Mouse (Mus musculus) MEL (cell line): ENCODE measurements around the gene Ptprk. TPM values are rescaled to one million over a fixed set of nuclear protein-coding genes. Genes with fewer than 3 reads are reported as not detected.

ENCODE experiments used
- DNase-seq: peaks from one replicate; pipeline ENCODE4 v3.0.0; 2011; ENCODE audit warnings: low read depth, low spot score
- H3K27ac ChIP-seq: 2 replicates; pipeline ENCODE4 v1.5.1; 2012; ENCODE audit warnings: low read depth, mild to moderate bottlenecking, control low read depth, low read length, moderate library complexity; ENCODE audit not compliant: control insufficient read depth
- H3K27me3 ChIP-seq, 2 experiments: fragments of 150-350 bp in 1 of 2; sonication (generic) in 1 of 2; 2 replicates each; pipeline ENCODE4 v1.6.1; 2012; ENCODE audit warnings: low read length in 2 of 2, mild to moderate bottlenecking in 2 of 2, improper control_type of control experiment in 1 of 2, moderate library complexity in 1 of 2; ENCODE audit not compliant: insufficient read depth in 2 of 2, control insufficient read depth in 1 of 2
- H3K36me3 ChIP-seq, 2 experiments: 2 replicates each; pipeline ENCODE4 v1.6.1; 2012 to 2014; ENCODE audit warnings: low read length in 2 of 2, improper control_type of control experiment in 1 of 2, inconsistent platforms in 1 of 2, mild to moderate bottlenecking in 1 of 2; ENCODE audit not compliant: insufficient read depth in 2 of 2, control insufficient read depth in 1 of 2
- H3K4me1 ChIP-seq, 2 experiments: fragments of 150-350 bp in 1 of 2; sonication (generic) in 1 of 2; 2 replicates each; pipeline ENCODE4 v1.6.1; 2012; ENCODE audit warnings: low read length in 2 of 2, improper control_type of control experiment in 1 of 2, mild to moderate bottlenecking in 1 of 2; ENCODE audit not compliant: insufficient read depth in 2 of 2, control insufficient read depth in 1 of 2
- H3K4me3 ChIP-seq, 2 experiments: fragments of 150-350 bp in 1 of 2; sonication (generic) in 1 of 2; 2 replicates each; pipeline ENCODE4 v1.5.1; 2012; ENCODE audit warnings: low read depth in 2 of 2, low read length in 2 of 2, mild to moderate bottlenecking in 2 of 2, moderate library complexity in 2 of 2, control low read depth in 1 of 2, improper control_type of control experiment in 1 of 2; ENCODE audit not compliant: control insufficient read depth in 1 of 2, insufficient read depth in 1 of 2
- H3K79me2 ChIP-seq: 2 replicates; pipeline ENCODE4 v1.6.1; 2012; ENCODE audit warnings: mild to moderate bottlenecking, low read length, moderate library complexity; ENCODE audit not compliant: control insufficient read depth, poor library complexity, insufficient read depth
- H3K9ac ChIP-seq: 2 replicates; pipeline ENCODE4 v1.6.1; 2012; ENCODE audit warnings: low read depth, mild to moderate bottlenecking, control low read depth, low read length, moderate library complexity; ENCODE audit not compliant: control insufficient read depth, poor library complexity, severe bottlenecking
- H3K9me3 ChIP-seq: fragments of 150-350 bp; sonication (generic); replicated peaks from 2 replicates; pipeline ENCODE4 v1.6.1; 2012; ENCODE audit warnings: mild to moderate bottlenecking, low read length, improper control_type of control experiment, moderate library complexity; ENCODE audit not compliant: insufficient read depth
- CHD1 ChIP-seq: IDR thresholded peaks from 2 replicates; pipeline ENCODE4 v1.6.1; 2012; ENCODE audit warnings: low read depth, mild to moderate bottlenecking, inconsistent platforms, low read length, improper control_type of control experiment
- CHD2 ChIP-seq: IDR thresholded peaks from 2 replicates; pipeline ENCODE4 v1.6.1; 2011; ENCODE audit warnings: low read length, improper control_type of control experiment
- ELF1 ChIP-seq: IDR thresholded peaks from 2 replicates; pipeline ENCODE4 v1.6.1; 2014; ENCODE audit warnings: low read depth, mild to moderate bottlenecking, inconsistent platforms, low read length, improper control_type of control experiment, moderate library complexity
- EP300 ChIP-seq, 2 experiments: IDR thresholded peaks; 2 replicates each; pipeline ENCODE4 v1.6.1; 2011; ENCODE audit warnings: improper control_type of control experiment in 2 of 2, low read length in 2 of 2, low read depth in 1 of 2, mild to moderate bottlenecking in 1 of 2
- GABPA ChIP-seq: IDR thresholded peaks from 2 replicates; pipeline ENCODE4 v1.6.1; 2012; ENCODE audit warnings: low read depth, mild to moderate bottlenecking, inconsistent platforms, low read length, improper control_type of control experiment, moderate library complexity
- GATA1 ChIP-seq: IDR thresholded peaks from 2 replicates; pipeline ENCODE4 v1.6.1; 2011; ENCODE audit warnings: low read depth, low read length, improper control_type of control experiment
- JUND ChIP-seq: IDR thresholded peaks from 2 replicates; pipeline ENCODE4 v1.6.1; 2011; ENCODE audit warnings: low read depth, mild to moderate bottlenecking, improper control_type of control experiment, low read length
- KAT2A ChIP-seq: conservative IDR thresholded peaks from 2 replicates; pipeline ENCODE4 v1.6.1; 2012; ENCODE audit warnings: low read depth, low read length, improper control_type of control experiment, inconsistent platforms
- MAFK ChIP-seq: IDR thresholded peaks from 2 replicates; pipeline ENCODE4 v1.6.1; 2011; ENCODE audit warnings: low read depth, mild to moderate bottlenecking, low read length, improper control_type of control experiment, borderline replicate concordance
- MAX ChIP-seq: IDR thresholded peaks from 2 replicates; pipeline ENCODE4 v1.6.1; 2011; ENCODE audit warnings: low read length, improper control_type of control experiment
- MAZ ChIP-seq: IDR thresholded peaks from 2 replicates; pipeline ENCODE4 v1.6.1; 2012; ENCODE audit warnings: low read depth, mild to moderate bottlenecking, inconsistent platforms, low read length, improper control_type of control experiment
- MEF2A ChIP-seq: IDR thresholded peaks from 2 replicates; pipeline ENCODE4 v1.6.1; 2014; ENCODE audit warnings: low read depth, mild to moderate bottlenecking, inconsistent platforms, low read length, improper control_type of control experiment; ENCODE audit not compliant: poor library complexity, insufficient replicate concordance, severe bottlenecking; ENCODE audit errors: extremely low read depth
- MXI1 ChIP-seq: IDR thresholded peaks from 2 replicates; pipeline ENCODE4 v1.6.1; 2011; ENCODE audit warnings: mild to moderate bottlenecking, low read depth, low read length, improper control_type of control experiment
- MYB ChIP-seq: IDR thresholded peaks from 2 replicates; pipeline ENCODE4 v1.6.1; 2011; ENCODE audit warnings: mild to moderate bottlenecking, low read depth, low read length, improper control_type of control experiment
- MYC ChIP-seq: IDR thresholded peaks from 2 replicates; pipeline ENCODE4 v1.6.1; 2011; ENCODE audit warnings: low read depth, mild to moderate bottlenecking, low read length, improper control_type of control experiment, moderate library complexity
- NELFE ChIP-seq: IDR thresholded peaks from 2 replicates; pipeline ENCODE4 v1.6.1; 2011; ENCODE audit warnings: low read depth, low read length, improper control_type of control experiment
- POLR2AphosphoS5 ChIP-seq: IDR thresholded peaks from 2 replicates; pipeline ENCODE4 v1.6.1; 2012; ENCODE audit warnings: low read depth, borderline replicate concordance, mild to moderate bottlenecking, inconsistent platforms, low read length, moderate library complexity, mixed read lengths
- RCOR1 ChIP-seq: IDR thresholded peaks from 2 replicates; pipeline ENCODE4 v1.6.1; 2012; ENCODE audit warnings: low read depth, mild to moderate bottlenecking, inconsistent platforms, low read length, improper control_type of control experiment
- SIN3A ChIP-seq: IDR thresholded peaks from 2 replicates; pipeline ENCODE4 v1.6.1; 2012; ENCODE audit warnings: low read length, improper control_type of control experiment, inconsistent platforms
- SMC3 ChIP-seq: IDR thresholded peaks from 2 replicates; pipeline ENCODE4 v1.6.1; 2011; ENCODE audit warnings: low read depth, low read length, improper control_type of control experiment
- TAL1 ChIP-seq: IDR thresholded peaks from 2 replicates; pipeline ENCODE4 v1.6.1; 2012; ENCODE audit warnings: mild to moderate bottlenecking, inconsistent platforms, low read length, moderate library complexity, mixed read lengths
- TCF12 ChIP-seq: IDR thresholded peaks from 2 replicates; pipeline ENCODE4 v1.6.1; 2014; ENCODE audit warnings: low read depth, mild to moderate bottlenecking, inconsistent platforms, low read length, improper control_type of control experiment, moderate library complexity
- UBTF ChIP-seq: IDR thresholded peaks from 2 replicates; pipeline ENCODE4 v1.6.1; 2012; ENCODE audit warnings: low read depth, mild to moderate bottlenecking, inconsistent platforms, low read length, improper control_type of control experiment, moderate library complexity, borderline replicate concordance; ENCODE audit not compliant: insufficient read depth
- USF2 ChIP-seq, 2 experiments: IDR thresholded peaks; 2 replicates each; pipeline ENCODE4 v1.6.1; 2011 to 2012; ENCODE audit warnings: improper control_type of control experiment in 2 of 2, low read length in 2 of 2, borderline replicate concordance in 1 of 2, inconsistent platforms in 1 of 2, low read depth in 1 of 2, mild to moderate bottlenecking in 1 of 2; ENCODE audit not compliant: insufficient read depth in 1 of 2
- ZNF384 ChIP-seq: IDR thresholded peaks from 2 replicates; pipeline ENCODE4 v1.6.1; 2012; ENCODE audit warnings: low read depth, mild to moderate bottlenecking, inconsistent platforms, low read length, improper control_type of control experiment
- polyA plus RNA-seq, 2 experiments: library from polyadenylated mRNA; stranded (reverse) in 1 of 2; unstranded in 1 of 2; fragments of >175 nt in 1 of 2; fragments of >200 nt in 1 of 2; gene quantifications; 2 replicates each; pipeline versions ENCODE4 v1.2.1 to v1.2.4; 2012; ENCODE audit warnings: low replicate concordance in 2 of 2, low read depth in 1 of 2; ENCODE audit not compliant: insufficient read length in 2 of 2, insufficient read depth in 1 of 2, missing spikeins in 1 of 2
- total RNA-seq: library from RNA; depleted of rRNA; stranded (reverse); fragments of 300-350 nt; gene quantifications from 2 replicates; pipeline ENCODE4 v1.2.3, GENCODE M21; 2012

Ptprk gene
- total and polyA plus RNA-seq, 3 experiments = under 0.01 TPM; not detected in 2

DNA sequence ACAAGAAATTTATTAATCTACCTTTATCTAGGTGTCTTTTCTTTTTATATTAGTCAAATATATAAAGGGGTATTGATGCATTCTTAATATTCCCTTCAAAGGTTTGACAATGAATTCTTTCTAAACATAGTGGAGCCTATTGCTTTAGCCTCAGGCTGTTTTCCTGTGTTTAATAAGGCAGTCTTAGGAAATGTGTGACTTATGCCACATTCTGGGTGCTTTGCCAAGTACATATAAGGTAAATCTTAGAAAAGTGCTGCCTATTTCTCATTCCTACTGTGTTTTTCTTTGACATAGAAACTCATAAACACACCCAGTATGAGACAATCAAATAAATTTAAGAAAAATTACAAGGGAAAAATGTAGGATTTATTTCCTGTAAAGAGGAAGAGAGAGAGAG is 327.2 kb downstream of the Ptprk start:
- no peak overlapping the region for H3K9ac ChIP-seq
- no peaks in the 10 kb centered on the region for H3K27me3 ChIP-seq
- no peak overlapping the region for H3K27ac ChIP-seq
- DNase-seq = no peak
- H3K79me2 ChIP-seq = no peaks in the 10 kb centered on the region
- no peak overlapping the region for H3K4me3 ChIP-seq
- H3K9me3 ChIP-seq = no peaks in the 10 kb centered on the region
- TF ChIP-seq MEF2A (no peak), MAZ (no peak), GATA1 (no peak), SMC3 (no peak), ELF1 (no peak), MAX (no peak), MYC (no peak), MYB (no peak), KAT2A (no peak), RCOR1 (no peak), TAL1 (no peak), SIN3A (no peak), NELFE (no peak), USF2 (IDR thresholded peaks at IDR 0.05; ENCODE audit: borderline replicate concordance in 1 of 2, insufficient read depth in 1 of 2, low read depth in 1 of 2, low read length in 2 of 2) (no peak), ZNF384 (no peak), JUND (no peak), POLR2AphosphoS5 (no peak), TCF12 (no peak), UBTF (no peak)
- H3K36me3 ChIP-seq = no peaks in the 10 kb centered on the region
- no peaks in the 10 kb centered on the region for H3K4me1 ChIP-seq

- no peaks in the 10 kb centered on the region for H3K27me3 ChIP-seq
- no peaks in the 10 kb centered on the region for H3K36me3 ChIP-seq
- H3K4me1 ChIP-seq = no peaks in the 10 kb centered on the region
- no peak overlapping the region for H3K9ac ChIP-seq
- no peaks in the 10 kb centered on the region for H3K79me2 ChIP-seq
- TF ChIP-seq POLR2AphosphoS5 (no peak), CHD1 (no peak), JUND (no peak), MAX (no peak), GATA1 (no peak), SIN3A (no peak), EP300 (IDR thresholded peaks at IDR 0.05; ENCODE audit: low read depth in 1 of 2, low read length in 2 of 2) (no peak), MAFK (no peak), MYB (no peak), MXI1 (no peak), GABPA (no peak), TCF12 (no peak), CHD2 (no peak), MYC (no peak), SMC3 (no peak)
- no peak overlapping the region for H3K4me3 ChIP-seq
- DNase-seq = no peak
- H3K27ac ChIP-seq = no peak overlapping the region
- no peaks in the 10 kb centered on the region for H3K9me3 ChIP-seq
These were observed 334.4 kb downstream of the Ptprk start for GRCm38 (mm10) chr10:28408980-28409379.
